Mouse (Mus musculus) forebrain, embryonic 15.5 days (tissue): Measurements from ENCODE around the gene Mto1. TPM values are rescaled to one million over a fixed set of nuclear protein-coding genes. Genes with fewer than 3 reads are reported as not detected.
A peak's percentile ranks its signal among the peaks of the same experiment; 100 is the strongest.

Experiments used
- ATAC-seq: fragments of 200-750 bp; cut with Nextera tagmentation; replicated peaks from 2 replicates; pipeline ENCODE4 v1.8.0; 2017; ENCODE audit warnings: mild to moderate bottlenecking, moderate TSS enrichment, moderate library complexity
- H3K27ac ChIP-seq: fragments of 300-500 bp; sonication (generic); replicated peaks from 2 replicates; pipeline ENCODE4 v1.5.1; 2015; ENCODE audit warnings: mild to moderate bottlenecking, inconsistent platforms
- H3K27me3 ChIP-seq: fragments of 300-500 bp; sonication (generic); 2 replicates; pipeline ENCODE4 v1.6.1; 2015; ENCODE audit warnings: inconsistent platforms
- H3K36me3 ChIP-seq: fragments of 300-500 bp; sonication (generic); 2 replicates; pipeline ENCODE4 v1.6.1; 2015; ENCODE audit warnings: mild to moderate bottlenecking, inconsistent platforms
- H3K4me1 ChIP-seq: fragments of 300-500 bp; sonication (generic); 2 replicates; pipeline ENCODE4 v1.6.1; 2015; ENCODE audit warnings: inconsistent platforms
- H3K4me2 ChIP-seq: fragments of 300-500 bp; sonication (generic); replicated peaks from 2 replicates; pipeline ENCODE4 v1.6.1; 2015; ENCODE audit warnings: mild to moderate bottlenecking, inconsistent platforms
- H3K4me3 ChIP-seq: fragments of 300-500 bp; sonication (generic); 2 replicates; pipeline ENCODE4 v1.5.1; 2015; ENCODE audit warnings: mild to moderate bottlenecking, inconsistent platforms
- H3K9ac ChIP-seq: fragments of 300-500 bp; sonication (generic); replicated peaks from 2 replicates; pipeline ENCODE4 v1.6.1; 2015; ENCODE audit warnings: mild to moderate bottlenecking, inconsistent platforms
- H3K9me3 ChIP-seq: fragments of 300-500 bp; sonication (generic); 2 replicates; pipeline ENCODE4 v1.6.1; 2016; ENCODE audit warnings: inconsistent platforms
- WGBS: fragments of 180-500 bp; shearing (Covaris S2); methylation state at CpG from one replicate; pipeline ENCODE4 v1.1.7; 2015; ENCODE audit warnings: mixed read lengths; 5-methylcytosine and 5-hydroxymethylcytosine counted together
- polyA plus RNA-seq: library from polyadenylated mRNA; unstranded; fragments of >200 nt; fragmentation: Nextera tagmentation; extraction: Ambion mirVana; gene quantifications from 2 replicates; pipeline ENCODE4 v1.2.1, GENCODE M21; 2015

Gene Mto1
- polyA plus RNA-seq = 26.6 and 31.2 TPM in 2 replicates

DNA sequence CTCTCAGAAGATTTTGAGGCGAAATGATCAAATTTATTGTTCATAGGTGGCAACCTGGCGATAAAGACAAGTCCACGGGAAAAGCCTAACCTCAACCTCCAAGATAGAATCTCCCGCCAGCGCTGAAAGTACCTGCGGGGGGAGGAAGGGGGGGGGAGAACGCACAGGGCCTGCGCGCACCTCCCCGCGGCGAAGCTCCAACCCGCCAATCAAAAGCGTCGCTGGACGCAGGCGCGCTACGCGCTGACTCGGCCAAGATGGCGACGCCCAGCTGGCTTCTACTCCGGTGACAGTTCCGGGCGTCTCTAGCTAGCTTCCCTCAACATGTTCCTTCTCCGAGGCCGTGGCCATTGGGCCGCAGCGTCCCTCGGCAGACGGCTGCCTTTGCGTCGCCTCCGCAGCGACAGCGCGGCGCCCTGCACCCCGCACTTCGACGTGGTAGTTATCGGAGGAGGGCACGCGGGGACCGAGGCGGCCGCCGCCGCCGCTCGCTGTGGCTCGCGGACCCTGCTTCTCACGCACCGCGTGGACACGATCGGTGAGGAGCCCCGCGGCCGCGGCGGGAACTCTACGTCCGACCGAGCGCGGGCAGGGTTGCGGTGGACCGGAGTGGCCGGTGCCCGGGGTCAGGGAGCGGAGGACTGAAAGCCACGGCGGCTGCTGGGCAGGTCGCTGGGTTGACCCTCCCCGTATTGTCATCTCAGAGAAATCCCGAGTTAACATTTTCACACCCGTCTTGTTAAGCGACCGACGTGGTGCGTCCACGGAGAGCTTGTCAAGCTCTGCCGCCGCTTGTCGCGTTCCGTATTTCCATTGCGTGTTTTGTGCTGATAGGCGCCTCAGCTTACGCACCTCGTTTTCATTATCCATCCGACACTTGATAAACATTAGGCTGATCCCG lies at the start of gene Mto1, which contains the start of gene Gm17324:
TSS of gene Mto1 (plus strand) at position 236 of the 901 bp plus-strand sequence.
TSS of gene Gm17324 (minus strand) at position 814 of the 901 bp plus-strand sequence.
- peak within 1 kb of the TSS; percentile 92 for H3K27ac ChIP-seq
- peaks cover 15% of the 10 kb centered on the region for H3K4me1 ChIP-seq
- H3K9me3 ChIP-seq = no peaks in the 10 kb centered on the region
- H3K4me3 ChIP-seq = peak within 1 kb of the TSS; percentile 79
- peak within 1 kb of the TSS; percentile 81 for H3K9ac ChIP-seq
- H3K36me3 ChIP-seq = peaks cover 15% of the 10 kb centered on the region
- peak within 1 kb of the TSS; percentile 57 for H3K4me2 ChIP-seq
- WGBS = under 1% methylated on average over 94 of the region's 96 CpGs
- H3K27me3 ChIP-seq = peaks cover 32% of the 10 kb centered on the region
- ATAC-seq = peak; percentile 96

DNA sequence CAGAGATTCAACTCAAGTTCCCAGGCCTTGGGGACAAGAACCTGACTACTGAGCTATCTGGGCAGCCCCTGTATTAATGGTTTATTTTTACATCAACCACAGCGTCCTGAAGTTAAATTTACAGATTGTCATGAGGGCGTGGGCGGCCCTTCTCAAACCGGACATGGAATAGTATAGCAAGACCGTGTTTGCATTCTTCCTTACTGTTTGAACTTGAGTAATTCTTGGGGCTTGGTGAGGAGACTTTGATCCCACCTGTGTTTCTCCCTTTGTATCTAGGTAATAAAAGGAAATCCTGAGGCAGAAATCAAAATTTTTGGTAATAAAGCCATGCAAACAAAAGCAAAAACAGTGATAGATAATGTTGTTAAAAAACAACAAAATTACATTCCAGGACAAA lies 47.4 kb upstream of the Mto1 start:
- ATAC-seq = no peak
- Histone ChIP-seq H3K4me2 (no peak overlapping the region), H3K36me3 (no peaks in the 10 kb centered on the region), H3K9me3 (no peaks in the 10 kb centered on the region), H3K4me3 (no peak overlapping the region), H3K27me3 (peaks cover 32% of the 10 kb centered on the region), H3K4me1 (peaks cover 7% of the 10 kb centered on the region), H3K27ac (no peak overlapping the region), H3K9ac (no peak overlapping the region)
- 90% methylated on average over 5 of the region's 5 CpGs for WGBS

DNA sequence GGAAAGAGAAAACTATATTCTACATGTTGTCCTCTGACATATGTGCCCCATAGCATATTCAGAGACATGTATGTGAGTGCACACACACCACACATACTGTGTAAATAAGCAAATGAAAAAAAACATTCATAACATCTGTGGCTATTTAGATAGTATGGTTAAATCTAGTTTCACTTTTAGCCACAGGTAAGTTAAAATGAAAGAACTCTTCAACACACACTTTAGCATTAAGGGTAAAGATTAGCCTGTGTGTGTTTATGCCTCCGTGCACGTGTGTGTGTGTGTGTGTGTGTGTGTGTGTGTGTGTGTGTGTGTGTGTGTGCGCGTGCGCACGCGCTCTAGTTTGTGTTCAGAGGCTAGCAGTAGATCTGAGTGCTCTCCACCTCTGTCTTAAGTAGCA lies 46.4 kb upstream of the Mto1 start:
- Histone ChIP-seq H3K4me3 (no peak overlapping the region), H3K27me3 (peaks cover 21% of the 10 kb centered on the region), H3K36me3 (no peaks in the 10 kb centered on the region), H3K27ac (no peak overlapping the region), H3K4me1 (no peaks in the 10 kb centered on the region), H3K4me2 (no peak overlapping the region), H3K9me3 (no peaks in the 10 kb centered on the region), H3K9ac (no peak overlapping the region)
- no peak for ATAC-seq
- WGBS = 95% methylated on average over 7 of the region's 7 CpGs

DNA sequence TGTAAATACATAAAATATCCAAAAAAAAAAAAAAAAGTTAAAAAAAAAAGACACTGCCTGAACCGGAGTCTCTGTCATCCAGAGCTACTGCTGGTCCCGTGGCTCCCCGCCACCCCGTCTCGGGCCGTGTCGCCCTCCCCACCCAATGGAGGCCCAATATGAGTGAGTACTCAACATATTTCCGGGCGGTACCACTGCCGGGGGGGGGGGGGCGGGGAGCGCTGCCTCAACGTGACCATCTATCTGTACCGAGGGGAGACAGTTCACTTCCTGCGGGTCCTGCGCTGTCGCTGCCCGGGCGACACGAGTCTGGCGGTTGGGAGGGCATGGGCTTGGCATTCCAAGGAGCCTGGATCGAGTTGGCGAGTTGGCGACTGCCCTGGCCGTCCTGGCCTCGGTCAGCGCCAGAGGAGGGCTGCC lies 20.6 kb upstream of the Mto1 start:
- no peaks in the 10 kb centered on the region for H3K9me3 ChIP-seq
- H3K27ac ChIP-seq = no peak overlapping the region
- no peaks in the 10 kb centered on the region for H3K27me3 ChIP-seq
- 25% methylated on average over 25 of the region's 27 CpGs for WGBS
- H3K9ac ChIP-seq = peak overlapping the region; percentile 29
- H3K4me3 ChIP-seq = peak overlapping the region; percentile 25
- no peaks in the 10 kb centered on the region for H3K4me1 ChIP-seq
- H3K36me3 ChIP-seq = no peaks in the 10 kb centered on the region
- ATAC-seq = peak; percentile 19; the same call in 1 of the 2 replicates
- peak overlapping the region; percentile 46 for H3K4me2 ChIP-seq

DNA sequence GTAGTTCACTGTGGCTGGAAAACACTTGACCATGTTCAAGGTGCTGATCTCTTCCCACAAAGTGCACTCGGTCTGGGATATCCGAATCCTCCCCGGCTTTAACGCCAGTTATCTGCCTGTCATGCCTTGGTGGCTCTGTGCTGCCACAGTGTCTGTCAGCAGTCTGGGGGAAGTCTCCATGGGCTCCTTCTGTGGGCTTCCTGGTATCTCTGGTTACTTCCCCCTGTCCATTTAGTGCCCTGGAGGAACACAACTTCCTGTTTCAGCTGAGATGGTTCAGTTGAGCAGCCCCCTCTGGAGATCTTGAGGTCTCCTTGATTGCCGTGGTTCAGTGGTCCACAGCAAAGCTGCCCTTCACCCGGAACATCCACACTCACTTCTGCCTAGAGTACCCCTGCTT lies 19.8 kb upstream of the Mto1 start:
- Histone ChIP-seq H3K36me3 (no peaks in the 10 kb centered on the region), H3K27me3 (no peaks in the 10 kb centered on the region), H3K4me2 (no peak overlapping the region), H3K4me1 (no peaks in the 10 kb centered on the region), H3K9ac (no peak overlapping the region), H3K9me3 (no peaks in the 10 kb centered on the region), H3K4me3 (no peak overlapping the region), H3K27ac (no peak overlapping the region)
- no peak for ATAC-seq
- 83% methylated on average over 6 of the region's 6 CpGs for WGBS

DNA sequence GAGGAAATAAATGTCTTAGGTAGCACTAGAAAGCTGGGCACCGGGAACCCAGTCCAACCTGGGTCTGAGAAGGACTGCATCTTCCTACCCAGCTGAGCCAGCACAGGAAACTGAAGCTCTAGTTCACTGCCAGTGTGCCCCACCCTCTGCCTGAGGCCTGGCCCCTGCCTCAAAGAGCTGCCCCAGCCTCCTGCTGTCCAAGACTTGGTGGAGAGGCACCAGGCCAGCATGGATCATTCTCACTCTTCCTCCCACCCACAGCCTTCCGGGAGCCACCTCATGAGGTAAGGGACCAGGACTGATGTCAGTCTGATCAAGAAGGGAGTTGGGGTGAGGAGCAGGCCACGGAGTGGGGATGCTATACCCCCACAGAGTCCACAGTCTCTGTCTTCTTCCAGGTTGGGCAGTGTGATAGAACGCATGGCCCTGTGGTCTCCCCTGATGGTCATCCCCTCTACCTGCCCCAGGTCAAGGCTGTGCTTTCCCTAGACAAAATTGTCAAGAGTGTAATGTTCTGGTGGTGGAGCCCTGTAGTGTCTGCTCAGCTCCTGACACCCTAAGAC lies 19.1 kb upstream of the Mto1 start:
- no peaks in the 10 kb centered on the region for H3K4me1 ChIP-seq
- H3K9me3 ChIP-seq = no peaks in the 10 kb centered on the region
- H3K9ac ChIP-seq = no peak overlapping the region
- H3K36me3 ChIP-seq = no peaks in the 10 kb centered on the region
- no peak overlapping the region for H3K4me2 ChIP-seq
- 85% methylated on average over 4 of the region's 4 CpGs for WGBS
- ATAC-seq = no peak
- no peaks in the 10 kb centered on the region for H3K27me3 ChIP-seq
- no peak overlapping the region for H3K4me3 ChIP-seq
- H3K27ac ChIP-seq = no peak overlapping the region

DNA sequence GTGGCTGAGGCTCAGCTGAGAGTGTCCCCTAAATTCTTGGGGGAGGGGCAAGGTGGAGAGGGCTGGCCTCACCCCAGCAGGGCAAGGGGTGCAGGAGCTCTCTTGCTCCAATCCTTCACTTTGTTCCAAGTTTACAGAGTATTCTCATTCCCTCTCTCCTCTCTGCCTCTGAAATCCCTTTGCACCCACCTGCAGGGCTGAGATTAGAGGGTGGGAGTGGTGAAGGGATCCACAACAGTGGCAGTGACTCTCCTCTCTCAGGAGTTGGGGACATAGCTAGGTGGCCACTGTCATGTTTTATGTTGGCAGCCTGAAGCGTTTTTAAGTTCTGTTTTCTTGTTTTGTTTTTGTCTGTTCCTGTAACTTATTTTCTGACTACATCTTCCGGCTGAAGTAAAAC lies 18.5 kb upstream of the Mto1 start:
- H3K4me2 ChIP-seq = no peak overlapping the region
- H3K4me1 ChIP-seq = no peaks in the 10 kb centered on the region
- no peak overlapping the region for H3K9ac ChIP-seq
- no peaks in the 10 kb centered on the region for H3K27me3 ChIP-seq
- H3K36me3 ChIP-seq = no peaks in the 10 kb centered on the region
- ATAC-seq = no peak
- no peak overlapping the region for H3K27ac ChIP-seq
- H3K9me3 ChIP-seq = no peaks in the 10 kb centered on the region
- no peak overlapping the region for H3K4me3 ChIP-seq
- 61% methylated on average over 2 of the region's 2 CpGs for WGBS

DNA sequence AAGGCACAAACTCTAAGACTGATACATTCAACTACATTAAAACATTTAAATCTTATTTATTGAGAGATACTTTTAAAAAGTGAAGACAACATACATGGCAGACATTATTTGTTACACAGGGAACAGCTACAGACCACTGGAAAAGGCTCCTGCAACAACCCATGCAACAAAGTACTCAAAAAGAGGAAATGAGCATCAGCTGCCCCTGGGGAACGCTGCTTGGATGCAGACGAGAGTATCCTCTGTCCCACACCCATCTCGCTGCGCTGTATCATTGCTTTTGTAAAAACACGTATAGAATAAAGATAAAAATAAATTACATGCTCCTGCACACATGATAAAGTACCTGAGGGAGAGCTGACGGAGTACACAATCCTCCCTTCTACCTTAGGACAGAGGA lies 17.5 kb upstream of the Mto1 start:
- no peaks in the 10 kb centered on the region for H3K36me3 ChIP-seq
- H3K9ac ChIP-seq = no peak overlapping the region
- H3K27ac ChIP-seq = no peak overlapping the region
- no peak overlapping the region for H3K4me3 ChIP-seq
- no peaks in the 10 kb centered on the region for H3K27me3 ChIP-seq
- no peak overlapping the region for H3K4me2 ChIP-seq
- H3K9me3 ChIP-seq = no peaks in the 10 kb centered on the region
- ATAC-seq = no peak
- 82% methylated on average over 6 of the region's 6 CpGs for WGBS
- no peaks in the 10 kb centered on the region for H3K4me1 ChIP-seq

DNA sequence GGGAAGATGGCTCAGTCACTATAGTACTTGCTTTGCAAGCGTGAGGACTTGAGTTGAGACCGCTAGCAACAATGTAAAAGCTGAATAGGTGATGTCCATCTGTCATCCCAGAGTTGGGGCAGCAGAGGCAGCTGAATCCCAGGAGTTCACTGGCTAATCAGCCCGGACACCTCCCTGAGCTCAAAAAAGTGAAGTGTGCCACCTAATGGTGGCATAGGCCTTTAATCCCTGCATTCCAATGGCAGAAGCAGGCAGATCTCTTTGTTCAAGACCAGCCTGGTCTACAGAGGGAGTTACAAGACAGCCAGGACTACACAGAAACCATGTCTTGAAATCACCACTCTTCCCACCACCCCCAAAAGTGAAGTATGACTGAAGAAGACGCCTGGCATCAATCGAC lies 15.5 kb upstream of the Mto1 start:
- H3K36me3 ChIP-seq = no peaks in the 10 kb centered on the region
- no peak overlapping the region for H3K4me2 ChIP-seq
- no peaks in the 10 kb centered on the region for H3K4me1 ChIP-seq
- 89% methylated on average over 5 of the region's 5 CpGs for WGBS
- no peaks in the 10 kb centered on the region for H3K9me3 ChIP-seq
- no peak overlapping the region for H3K4me3 ChIP-seq
- no peak for ATAC-seq
- H3K27ac ChIP-seq = no peak overlapping the region
- H3K27me3 ChIP-seq = no peaks in the 10 kb centered on the region
- no peak overlapping the region for H3K9ac ChIP-seq

DNA sequence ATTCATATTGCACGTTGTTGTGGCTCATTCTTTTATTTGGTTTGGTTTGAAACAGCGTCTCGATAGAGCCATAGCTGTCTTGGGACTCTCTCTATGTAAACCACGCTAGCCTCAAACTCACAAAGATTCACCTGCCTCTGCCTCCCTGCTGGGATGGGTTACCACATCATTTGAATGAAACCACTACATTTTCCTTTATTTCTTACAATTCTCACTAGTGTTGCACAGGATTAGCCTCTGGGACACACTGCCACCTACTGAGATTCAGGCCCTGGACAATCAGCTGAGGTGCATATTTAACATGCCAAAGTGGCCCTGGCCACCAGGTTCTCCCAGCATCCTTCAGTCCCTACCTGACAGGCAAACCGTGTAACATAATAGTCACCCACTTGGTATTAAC lies 8.6 kb upstream of the Mto1 start:
- no peak overlapping the region for H3K4me3 ChIP-seq
- H3K36me3 ChIP-seq = no peaks in the 10 kb centered on the region
- no peaks in the 10 kb centered on the region for H3K9me3 ChIP-seq
- no peak overlapping the region for H3K9ac ChIP-seq
- WGBS = 63% methylated on average over 5 of the region's 5 CpGs
- no peak for ATAC-seq
- peaks cover 14% of the 10 kb centered on the region for H3K4me1 ChIP-seq
- no peak overlapping the region for H3K27ac ChIP-seq
- H3K4me2 ChIP-seq = no peak overlapping the region
- H3K27me3 ChIP-seq = peaks cover 46% of the 10 kb centered on the region

DNA sequence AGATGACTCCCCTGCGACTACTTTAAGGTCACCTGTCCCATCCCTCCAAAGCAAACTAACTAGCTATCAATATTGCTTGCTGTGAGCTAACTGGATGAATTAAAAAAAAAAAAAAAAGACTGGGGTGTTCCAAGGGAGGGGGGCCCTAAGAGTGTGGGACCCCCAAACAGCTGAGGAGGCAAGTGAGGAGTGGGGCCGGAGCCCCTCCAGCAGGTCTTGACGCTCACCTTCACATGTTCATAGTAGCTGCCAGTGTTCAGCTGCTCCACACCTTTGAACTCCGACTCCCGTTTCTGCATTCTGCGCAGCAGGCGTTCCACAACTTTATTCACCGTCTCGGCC lies 5.8 kb upstream of the Mto1 start:
- no peaks in the 10 kb centered on the region for H3K36me3 ChIP-seq
- ATAC-seq = no peak
- H3K4me2 ChIP-seq = peak overlapping the region; percentile 71
- peak overlapping the region; percentile 43 for H3K4me3 ChIP-seq
- peak overlapping the region; percentile 40; the same call in 1 of the 2 replicates for H3K9ac ChIP-seq
- H3K4me1 ChIP-seq = peaks cover 14% of the 10 kb centered on the region
- no peak overlapping the region for H3K27ac ChIP-seq
- no peaks in the 10 kb centered on the region for H3K9me3 ChIP-seq
- H3K27me3 ChIP-seq = peaks cover 64% of the 10 kb centered on the region
- 7% methylated on average over 9 of the region's 9 CpGs for WGBS

DNA sequence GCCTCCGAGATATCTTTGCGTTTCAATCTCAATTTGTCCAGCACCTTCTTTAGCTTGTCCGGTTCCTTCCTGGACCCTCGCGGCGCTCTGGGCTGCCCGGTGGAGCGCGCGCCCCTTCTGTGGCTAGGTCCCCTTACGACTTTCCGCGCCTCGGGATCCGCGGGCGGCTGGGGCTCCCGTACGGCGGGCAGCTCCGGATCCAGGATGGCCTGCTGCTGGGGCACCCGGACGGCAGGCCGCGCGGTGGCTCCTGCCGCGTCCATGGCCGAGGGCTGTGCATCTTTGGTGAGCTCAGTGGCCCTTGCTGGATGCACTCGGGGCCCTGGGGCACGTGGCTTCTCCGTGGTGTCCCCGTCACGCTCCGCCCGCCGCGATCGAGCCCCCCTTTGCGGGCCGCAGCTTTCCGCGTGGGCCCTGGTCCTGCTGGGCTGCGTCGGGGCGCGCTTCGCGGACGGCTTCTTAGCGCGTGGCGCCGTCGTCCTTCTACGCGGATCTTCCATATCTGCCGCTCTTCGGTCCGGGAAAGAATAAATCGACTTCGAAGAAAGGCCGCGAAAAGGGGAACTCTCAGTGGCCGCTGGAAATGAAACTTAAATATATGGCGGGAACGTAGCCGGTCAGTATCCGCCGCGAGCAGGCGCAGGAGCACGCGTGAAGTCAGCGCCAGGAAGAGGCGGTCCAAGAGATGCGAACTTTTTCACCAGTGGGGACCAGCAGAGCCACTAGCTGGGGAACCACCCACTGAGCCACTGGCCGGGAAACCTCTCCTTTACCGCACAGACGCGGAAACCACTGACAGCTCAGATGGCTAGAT lies 5.2 kb upstream of the Mto1 start, which contains the start of gene Cgas:
TSS of gene Cgas (minus strand) at position 659 of the 814 bp plus-strand sequence.
- Histone ChIP-seq H3K4me2 (peak within 1 kb of the TSS; percentile 71), H3K27ac (no peak within 1 kb of the TSS), H3K9me3 (no peaks in the 10 kb centered on the region), H3K4me1 (peaks cover 18% of the 10 kb centered on the region), H3K27me3 (peaks cover 66% of the 10 kb centered on the region), H3K36me3 (no peaks in the 10 kb centered on the region), H3K4me3 (peak within 1 kb of the TSS; percentile 43), H3K9ac (peak within 1 kb of the TSS; percentile 40)
- ATAC-seq = peak; percentile 60
- WGBS = under 1% methylated on average over 81 of the region's 81 CpGs
